Mouse (Mus musculus) stomach, embryonic 16.5 days (tissue): Measurements from ENCODE around the gene Pigq. TPM values are rescaled to one million over a fixed set of nuclear protein-coding genes. Genes with fewer than 3 reads are reported as not detected.

Experiments
- ATAC-seq: fragments of 200-750 bp; cut with Nextera tagmentation; 2 replicates; pipeline ENCODE4 v1.8.0; 2017; ENCODE audit warnings: moderate number of reproducible peaks, moderate TSS enrichment; ENCODE audit not compliant: insufficient read depth, low FRiP score
- H3K27ac ChIP-seq: fragments of 300-500 bp; sonication (generic); 2 replicates; pipeline ENCODE4 v1.5.1; 2014; ENCODE audit warnings: low read length
- H3K27me3 ChIP-seq: fragments of 300-500 bp; sonication (generic); 2 replicates; pipeline ENCODE4 v1.6.1; 2014; ENCODE audit warnings: low read length, control low read depth, mixed read lengths; ENCODE audit not compliant: control insufficient read depth, insufficient read depth
- H3K36me3 ChIP-seq: fragments of 300-500 bp; sonication (generic); 2 replicates; pipeline ENCODE4 v1.6.1; 2014; ENCODE audit warnings: low read length; ENCODE audit not compliant: control insufficient read depth, insufficient read depth
- H3K4me1 ChIP-seq: fragments of 300-500 bp; sonication (generic); 2 replicates; pipeline ENCODE4 v1.6.1; 2014; ENCODE audit warnings: low read length, control low read depth, mixed read lengths; ENCODE audit not compliant: control insufficient read depth, insufficient read depth
- H3K4me2 ChIP-seq: fragments of 300-500 bp; sonication (generic); 2 replicates; pipeline ENCODE4 v1.6.1; 2014; ENCODE audit warnings: low read depth, low read length, mixed read lengths
- H3K4me3 ChIP-seq: fragments of 300-500 bp; sonication (generic); replicated peaks from 2 replicates; pipeline ENCODE4 v1.5.1; 2014; ENCODE audit warnings: mild to moderate bottlenecking, low read length
- H3K9ac ChIP-seq: fragments of 300-500 bp; sonication (generic); 2 replicates; pipeline ENCODE4 v1.6.1; 2014; ENCODE audit warnings: low read length
- H3K9me3 ChIP-seq: fragments of 300-500 bp; sonication (generic); replicated peaks from 2 replicates; pipeline ENCODE4 v1.6.1; 2016; ENCODE audit warnings: low read length, control low read depth; ENCODE audit not compliant: control insufficient read depth
- WGBS: fragments of 180-500 bp; shearing (Covaris S2); extraction: QIAGEN DNeasy Blood & Tissue Kit; methylation state at CpG from one replicate; pipeline ENCODE4 v1.1.7; 2014; 5-methylcytosine and 5-hydroxymethylcytosine counted together
- polyA plus RNA-seq: library from polyadenylated mRNA; unstranded; fragments of >200 nt; fragmentation: Nextera tagmentation; extraction: Ambion mirVana; gene quantifications from 2 replicates; pipeline ENCODE4 v1.2.1, GENCODE M21; 2015

Pigq gene
- polyA plus RNA-seq, 1 experiment from 2014 or later: 57.2 TPM

DNA sequence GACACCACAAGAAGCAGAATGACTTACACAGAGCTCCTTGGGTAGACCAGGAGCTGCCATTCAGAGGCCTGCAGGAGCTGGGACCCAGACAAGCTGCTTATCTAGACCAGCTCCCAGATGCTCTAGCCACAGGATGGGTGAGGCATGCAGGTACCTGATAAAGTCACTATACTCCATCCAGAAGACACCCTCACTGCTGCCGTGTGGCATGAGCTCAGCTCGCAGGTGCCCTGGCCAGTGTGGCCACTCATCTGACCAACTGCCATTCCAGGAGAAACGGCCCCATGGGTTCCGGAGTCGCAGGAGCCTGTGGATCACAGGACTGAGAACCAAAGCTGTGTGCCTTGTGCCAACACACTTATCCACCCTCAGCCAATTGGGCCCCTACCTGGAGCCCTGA, 16.8 kb upstream of the Pigq start:
- Histone ChIP-seq H3K9ac (no peak overlapping the region), H3K36me3 (peaks cover 4% of the 10 kb centered on the region; the same call in 1 of the 2 replicates), H3K4me1 (no peaks in the 10 kb centered on the region), H3K4me3 (no peak overlapping the region), H3K9me3 (no peaks in the 10 kb centered on the region), H3K27me3 (no peaks in the 10 kb centered on the region), H3K4me2 (no peak overlapping the region), H3K27ac (no peak overlapping the region)
- ATAC-seq: no peak
- WGBS: 94% methylated on average over 5 of the region's 5 CpGs

- no peaks in the 10 kb centered on the region for H3K27me3 ChIP-seq
- no peaks in the 10 kb centered on the region for H3K4me1 ChIP-seq
- H3K4me2 ChIP-seq: no peak overlapping the region
- H3K27ac ChIP-seq: no peak overlapping the region
- H3K9me3 ChIP-seq: no peaks in the 10 kb centered on the region
- peaks cover 4% of the 10 kb centered on the region; the same call in 1 of the 2 replicates for H3K36me3 ChIP-seq
- 89% methylated on average over 23 of the region's 23 CpGs for WGBS
- H3K4me3 ChIP-seq: no peak overlapping the region
- H3K9ac ChIP-seq: no peak overlapping the region
- no peak for ATAC-seq
Measured at GRCm38 (mm10) chr17:25959630-25960467, 15.1 kb upstream of the Pigq start.

GRCm38 (mm10) chr17:25958771-25959494, 14.2 kb upstream of the Pigq start:
- no peak overlapping the region for H3K27ac ChIP-seq
- H3K27me3 ChIP-seq: no peaks in the 10 kb centered on the region
- 90% methylated on average over 11 of the region's 11 CpGs for WGBS
- no peak overlapping the region for H3K9ac ChIP-seq
- peaks cover 4% of the 10 kb centered on the region; the same call in 1 of the 2 replicates for H3K36me3 ChIP-seq
- no peak overlapping the region for H3K4me2 ChIP-seq
- no peaks in the 10 kb centered on the region for H3K4me1 ChIP-seq
- no peaks in the 10 kb centered on the region for H3K9me3 ChIP-seq
- H3K4me3 ChIP-seq: no peak overlapping the region
- no peak for ATAC-seq

DNA sequence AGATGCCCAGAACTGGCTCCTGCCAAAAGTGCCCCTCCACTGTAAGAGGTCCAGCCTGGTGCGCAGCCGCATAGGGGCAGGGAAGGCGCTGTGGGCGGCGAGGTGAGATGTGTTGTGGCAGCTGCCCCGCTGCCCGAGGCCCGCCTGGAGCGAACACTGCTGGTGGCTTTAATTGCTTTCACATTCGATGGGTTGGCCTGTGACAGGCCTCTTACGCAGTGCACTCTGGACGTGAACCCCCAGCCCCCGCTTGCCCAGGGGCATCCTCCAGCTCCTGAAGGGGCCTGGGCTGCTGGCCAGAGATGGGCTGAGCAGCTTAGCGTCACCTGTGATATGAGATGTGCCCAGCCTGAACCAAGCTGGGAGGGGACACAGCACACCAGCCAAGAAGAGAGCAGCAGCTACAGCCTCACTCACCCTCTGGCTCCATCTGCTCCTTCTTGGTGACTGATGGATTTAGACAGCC, 12.9 kb upstream of the Pigq start:
- Histone ChIP-seq H3K9ac (no peak overlapping the region), H3K4me3 (no peak overlapping the region)

GRCm38 (mm10) chr17:25956631-25957030, 11.9 kb upstream of the Pigq start:
- Histone ChIP-seq H3K27ac (no peak overlapping the region), H3K9me3 (no peaks in the 10 kb centered on the region), H3K4me1 (peaks cover 5% of the 10 kb centered on the region), H3K4me3 (no peak overlapping the region), H3K27me3 (peaks cover 18% of the 10 kb centered on the region), H3K36me3 (0 out of 2 replicates have a peak, but pooled peaks cover 4% of the 10 kb centered on the region), H3K9ac (no peak overlapping the region), H3K4me2 (no peak overlapping the region)
- 81% methylated on average over 7 of the region's 7 CpGs for WGBS
- no peak for ATAC-seq

More for the DNA sequence above, 12.9 kb upstream of the Pigq start:
- no peak overlapping the region for H3K27ac ChIP-seq
- H3K4me1 ChIP-seq: no peaks in the 10 kb centered on the region
- H3K36me3 ChIP-seq: 0 out of 2 replicates have a peak, but pooled peaks cover 4% of the 10 kb centered on the region
- ATAC-seq: no peak
- peaks cover 9% of the 10 kb centered on the region for H3K27me3 ChIP-seq
- H3K4me2 ChIP-seq: no peak overlapping the region
- WGBS: 88% methylated on average over 14 of the region's 14 CpGs
- no peaks in the 10 kb centered on the region for H3K9me3 ChIP-seq

DNA sequence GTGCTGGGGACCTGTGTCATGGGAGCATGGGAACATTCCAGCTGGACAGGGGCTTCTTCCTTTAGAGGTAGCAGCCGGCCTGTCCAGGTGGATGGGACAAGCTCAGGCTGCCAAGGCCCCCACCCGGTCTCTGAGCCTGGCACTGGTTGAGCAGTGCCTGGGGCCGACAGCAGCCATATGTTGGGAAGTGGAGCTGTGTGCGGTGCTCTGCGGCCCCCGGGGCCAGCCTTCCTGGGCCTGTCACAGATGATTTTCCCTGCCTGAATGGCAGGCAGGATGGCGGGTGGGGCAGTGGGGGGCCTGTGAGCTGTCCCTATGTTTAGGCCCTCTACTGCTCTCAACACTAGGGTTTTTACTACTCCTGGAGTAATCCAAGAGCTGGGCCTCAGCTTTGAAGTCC, 11.5 kb upstream of the Pigq start:
- H3K9ac ChIP-seq: no peak overlapping the region
- 74% methylated on average over 7 of the region's 7 CpGs for WGBS
- H3K27me3 ChIP-seq: peaks cover 22% of the 10 kb centered on the region

DNA sequence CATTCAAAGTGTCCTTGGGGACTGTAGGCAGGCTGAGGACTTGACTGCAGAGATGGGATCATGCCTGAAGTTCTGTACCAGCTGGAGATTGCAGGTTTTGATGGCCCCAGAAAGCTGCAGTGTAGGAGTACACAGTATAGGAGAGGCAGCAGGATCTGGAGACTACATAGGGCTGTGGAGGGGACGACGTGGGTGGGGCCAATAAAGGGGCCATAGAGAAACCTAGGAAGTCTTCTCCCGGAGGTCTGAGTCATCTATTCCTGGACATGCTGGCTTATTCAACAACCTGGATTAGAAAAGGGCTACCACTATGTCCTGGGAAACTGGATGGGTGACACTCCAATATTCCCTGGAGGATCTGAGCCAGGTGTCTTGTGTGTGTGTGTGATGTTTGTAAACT, 11.0 kb upstream of the Pigq start:
- Histone ChIP-seq H3K36me3 (0 out of 2 replicates have a peak, but pooled peaks cover 4% of the 10 kb centered on the region), H3K9me3 (no peaks in the 10 kb centered on the region), H3K4me2 (no peak overlapping the region), H3K4me3 (no peak overlapping the region), H3K27ac (no peak overlapping the region), H3K4me1 (peaks cover 8% of the 10 kb centered on the region), H3K9ac (no peak overlapping the region), H3K27me3 (peaks cover 27% of the 10 kb centered on the region)
- 47% methylated on average over 3 of the region's 3 CpGs for WGBS
- no peak for ATAC-seq

More for the DNA sequence above, 11.5 kb upstream of the Pigq start:
- no peak overlapping the region for H3K4me2 ChIP-seq
- H3K4me3 ChIP-seq: no peak overlapping the region
- H3K27ac ChIP-seq: no peak overlapping the region
- ATAC-seq: no peak
- H3K36me3 ChIP-seq: 0 out of 2 replicates have a peak, but pooled peaks cover 4% of the 10 kb centered on the region
- H3K9me3 ChIP-seq: no peaks in the 10 kb centered on the region
- peaks cover 7% of the 10 kb centered on the region for H3K4me1 ChIP-seq

- no peak overlapping the region for H3K4me3 ChIP-seq
- no peaks in the 10 kb centered on the region for H3K9me3 ChIP-seq
- peaks cover 8% of the 10 kb centered on the region for H3K4me1 ChIP-seq
- no peak overlapping the region for H3K9ac ChIP-seq
- H3K4me2 ChIP-seq: no peak overlapping the region
- ATAC-seq: no peak
- no peak overlapping the region for H3K27ac ChIP-seq
- WGBS: 62% methylated on average over 2 of the region's 2 CpGs
- H3K36me3 ChIP-seq: 0 out of 2 replicates have a peak, but pooled peaks cover 4% of the 10 kb centered on the region
- H3K27me3 ChIP-seq: peaks cover 37% of the 10 kb centered on the region
Measured at GRCm38 (mm10) chr17:25954671-25955070, 9.9 kb upstream of the Pigq start.

- Histone ChIP-seq H3K9me3 (no peaks in the 10 kb centered on the region), H3K27me3 (peaks cover 38% of the 10 kb centered on the region), H3K27ac (no peak overlapping the region), H3K4me3 (no peak overlapping the region), H3K4me1 (peaks cover 8% of the 10 kb centered on the region), H3K9ac (no peak overlapping the region), H3K4me2 (no peak overlapping the region), H3K36me3 (no peaks in the 10 kb centered on the region)
- 80% methylated on average over 5 of the region's 5 CpGs for WGBS
- no peak for ATAC-seq
Measured at GRCm38 (mm10) chr17:25953161-25953560, 8.4 kb upstream of the Pigq start.
